Mouse (Mus musculus) liver, embryonic 14.5 days (tissue): ENCODE results near the gene Lrrc8d.

ENCODE experiments used
- CTCF ChIP-seq: IDR thresholded peaks from 2 replicates; pipeline ENCODE4 v1.5.1; 2016; ENCODE audit warnings: antibody characterized with exemption, low read depth, control low read depth
- EP300 ChIP-seq: IDR thresholded peaks from 2 replicates; pipeline ENCODE4 v1.6.1; 2016; ENCODE audit warnings: antibody characterized with exemption, low read depth

DNA sequence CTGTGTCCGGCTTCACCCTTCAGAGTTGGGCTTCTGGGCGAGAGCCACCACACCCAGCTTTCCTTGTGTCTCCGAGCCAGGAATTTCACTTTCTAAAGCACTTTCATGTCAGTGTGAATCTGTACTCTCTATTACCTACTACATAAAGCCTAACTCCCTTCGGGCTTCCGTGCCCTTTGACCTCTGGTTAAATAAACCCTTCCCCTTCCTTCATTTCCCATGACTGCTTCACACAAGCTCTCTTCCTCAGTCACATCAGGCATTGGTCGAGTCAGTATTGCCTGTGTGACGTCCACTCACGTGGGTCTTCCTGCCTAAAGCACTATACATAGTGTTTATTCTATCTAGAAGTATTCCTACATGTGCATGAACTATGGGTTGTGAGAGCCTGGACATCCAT lies 77.9 kb downstream of the Lrrc8d start:
- TF ChIP-seq CTCF (no peak), EP300 (no peak)
